Mouse (Mus musculus) fat pad, adult 2 months (tissue): ENCODE measurements around the gene Rabac1.

Experiments
- DNase-seq: peaks from one replicate; pipeline ENCODE4 v3.0.0-alpha.2; 2011; ENCODE audit warnings: low read depth, low spot score; ENCODE audit errors: extremely low read depth

Rabac1 gene

DNA sequence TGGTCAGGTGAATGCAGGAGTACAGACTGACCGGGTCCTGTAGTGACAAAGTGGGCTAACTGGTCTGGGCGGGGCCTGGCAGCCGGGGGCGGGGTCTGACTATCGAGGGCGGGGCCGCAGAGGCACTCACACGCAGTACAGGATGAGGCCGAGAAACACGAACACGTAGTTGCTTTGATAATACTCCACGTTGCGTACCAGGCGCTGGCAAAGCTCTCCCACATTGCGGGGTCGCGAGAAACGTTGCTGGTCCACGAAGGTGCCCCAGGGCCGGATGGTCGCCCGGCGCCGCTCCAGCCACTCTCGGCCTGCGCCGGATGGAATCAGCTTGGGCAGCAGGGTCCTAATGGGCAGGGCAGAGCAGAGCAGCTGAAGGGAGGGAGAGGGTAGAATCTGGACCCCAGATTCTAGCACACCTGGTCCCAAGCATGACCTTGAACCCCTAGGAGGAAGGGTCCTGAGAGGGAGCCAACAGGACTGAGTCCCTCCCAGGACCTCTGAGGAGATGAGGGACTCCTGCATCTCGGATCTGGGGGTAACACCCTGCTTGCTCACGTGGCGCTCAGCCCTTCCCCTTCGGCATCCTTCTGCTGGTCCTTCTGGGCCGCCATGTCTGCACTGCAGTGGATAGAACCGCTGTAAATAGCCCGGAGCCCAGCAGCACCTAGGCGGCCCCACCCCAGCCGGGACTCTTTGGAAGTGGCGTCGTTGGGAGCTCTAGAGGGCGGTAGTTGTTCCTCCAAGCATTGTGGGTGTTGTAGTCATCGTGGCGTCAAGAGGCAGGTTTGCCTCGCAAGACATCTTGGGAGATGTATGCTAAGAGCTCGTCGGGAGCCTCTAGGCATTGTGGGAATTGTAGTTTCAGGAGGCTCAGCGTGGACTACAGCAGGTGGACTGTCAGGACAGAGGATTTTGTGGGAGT, at the start of gene Rabac1:
TSS of gene Rabac1 (minus strand) at position 783 of the 922 bp plus-strand sequence.
- DNase-seq = peak; percentile 76

DNA sequence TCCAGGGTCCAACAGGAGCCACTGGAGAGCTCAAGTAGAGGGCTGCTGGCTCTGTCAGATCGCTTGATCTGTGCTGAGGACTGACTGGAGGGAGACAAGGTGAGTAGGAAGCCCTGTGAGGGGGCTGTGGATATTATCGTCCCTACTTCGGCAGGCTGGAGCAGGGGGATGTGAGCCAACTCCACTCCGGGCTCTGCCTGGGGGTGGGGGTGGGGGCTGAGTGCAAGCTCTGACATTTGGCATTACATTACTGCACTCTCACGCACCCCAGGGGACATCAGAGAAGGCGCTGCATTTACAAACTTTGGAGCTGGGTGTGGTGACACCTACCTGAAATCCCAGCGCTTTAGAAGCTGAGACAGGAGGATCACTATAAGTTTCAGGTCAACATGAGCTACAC, 39.0 kb upstream of the Rabac1 start:
- DNase-seq = no peak

DNA sequence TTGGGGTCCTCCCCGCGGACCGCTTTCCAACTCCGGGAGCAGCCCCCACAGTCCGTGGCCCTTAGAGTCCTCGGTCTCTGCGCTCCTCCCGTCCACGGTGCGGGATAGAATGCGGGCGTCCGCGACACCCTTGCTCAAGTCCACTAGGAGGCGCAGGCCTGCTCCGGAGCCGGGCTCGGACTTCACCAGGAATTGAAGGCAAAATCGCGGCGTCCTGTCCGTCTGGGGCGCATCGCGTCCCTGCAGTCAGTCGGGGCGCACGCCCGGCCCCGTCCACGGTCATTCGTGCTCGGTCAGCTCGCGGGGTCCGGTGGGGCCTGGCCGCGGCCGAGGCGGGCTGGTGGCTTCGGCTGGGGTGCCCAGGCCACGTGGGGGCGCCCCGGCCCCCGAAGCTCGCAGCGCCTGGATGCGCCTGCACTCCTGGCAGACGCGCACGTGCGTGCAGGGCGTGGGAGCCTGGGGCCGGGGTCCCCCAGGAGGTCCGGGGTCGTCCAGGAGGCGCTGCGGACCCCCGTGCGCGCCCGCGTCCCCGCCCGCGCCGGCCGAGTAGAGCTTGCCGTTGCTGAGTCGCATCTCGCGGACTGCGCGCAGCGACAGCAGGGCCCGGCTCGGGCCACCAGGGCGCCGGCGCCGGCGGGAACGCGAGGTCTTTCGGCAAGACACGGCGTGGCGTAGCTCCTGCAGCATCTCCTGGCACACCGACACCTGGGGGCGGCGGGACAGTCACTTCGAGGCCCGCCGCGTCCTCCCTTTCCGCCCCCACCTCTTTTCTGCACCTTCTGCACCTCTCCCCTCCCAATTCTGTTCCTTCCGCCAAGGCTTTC, 37.7 kb upstream of the Rabac1 start:
- no peak for DNase-seq

DNA sequence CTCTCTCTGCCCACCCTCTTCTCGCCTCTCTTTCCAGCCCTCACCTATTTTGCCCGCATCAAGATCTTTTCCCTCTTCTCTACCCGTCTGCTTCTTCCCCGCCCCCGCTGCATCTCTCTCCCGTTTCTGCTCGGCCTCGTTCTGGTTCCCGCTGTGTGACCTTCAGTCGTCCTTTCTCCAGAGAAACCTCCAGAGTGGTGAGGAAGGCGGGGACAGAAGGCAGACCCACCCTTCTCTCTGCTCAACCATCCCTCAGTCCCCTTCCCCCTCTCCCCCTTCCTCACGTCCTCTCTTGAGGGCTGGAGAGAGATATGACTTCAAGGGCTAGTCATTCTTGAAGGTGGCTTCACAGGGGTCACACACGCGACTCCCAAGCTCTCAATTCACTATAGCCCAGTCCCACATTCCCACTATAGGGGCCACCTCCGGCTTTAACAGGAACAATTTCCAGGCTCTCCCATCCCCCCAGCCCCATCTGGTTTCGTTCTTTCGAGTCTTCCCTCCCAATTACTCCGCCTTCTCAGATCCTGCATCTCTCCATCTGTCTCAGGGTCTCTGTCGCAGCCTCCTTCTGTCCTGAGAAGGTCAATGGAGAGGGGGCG, 36.6 kb upstream of the Rabac1 start:
- DNase-seq = no peak

DNA sequence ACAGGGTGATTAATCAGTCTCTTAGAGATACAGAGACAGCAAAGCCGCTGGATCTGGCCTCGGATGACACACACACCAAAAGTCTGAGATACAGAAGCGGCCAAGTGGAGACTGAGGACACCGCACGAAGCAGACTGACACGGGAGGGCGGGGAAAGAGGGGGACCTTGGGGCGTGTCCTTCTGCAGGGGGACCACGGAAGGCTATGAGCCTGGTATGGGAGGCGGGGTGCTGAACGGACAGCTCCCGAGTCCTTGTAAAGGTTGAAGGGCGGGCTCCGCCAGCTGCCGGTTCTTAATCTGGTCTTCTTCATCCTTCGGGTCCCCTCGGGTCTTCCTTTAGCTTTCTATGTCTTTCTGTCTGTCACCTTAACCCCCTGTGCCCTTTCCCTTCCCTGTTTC, 36.1 kb upstream of the Rabac1 start:
- no peak for DNase-seq

DNA sequence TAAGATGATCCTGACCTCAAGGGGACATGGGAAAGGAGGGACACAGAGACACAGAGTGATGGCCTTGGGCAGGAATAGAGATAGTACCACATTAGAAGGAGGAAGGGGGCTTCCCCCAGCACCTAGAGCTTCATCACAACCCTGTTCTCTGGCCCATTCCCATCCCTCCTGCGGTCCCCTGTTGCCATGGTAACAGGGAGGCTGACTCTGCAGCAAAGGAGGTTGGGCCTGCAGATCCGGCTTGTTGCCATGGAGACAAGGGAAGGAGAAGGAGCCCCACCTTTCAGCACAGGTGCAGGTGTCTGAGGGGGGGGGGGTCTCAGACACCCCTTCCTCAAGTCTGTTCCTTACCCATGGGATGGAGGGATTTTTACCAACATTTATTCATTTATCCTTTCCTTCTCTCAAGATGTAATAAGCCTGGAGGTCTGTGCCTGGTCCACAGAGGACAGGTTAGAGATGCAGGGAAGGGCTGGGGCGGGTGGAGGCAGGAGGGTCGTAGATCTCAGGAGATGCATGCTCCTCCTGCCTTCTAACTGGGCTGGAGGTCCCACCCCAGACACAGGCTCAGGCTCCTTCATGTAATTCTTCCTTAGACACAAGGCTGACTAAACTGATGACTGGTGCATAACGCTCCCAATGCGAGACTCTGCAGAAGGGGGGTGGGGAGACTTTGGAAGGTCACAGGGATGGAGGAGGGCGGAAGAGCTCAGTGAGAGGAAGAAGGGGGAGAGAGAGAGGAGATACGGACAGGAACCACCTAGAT, 35.2 kb upstream of the Rabac1 start:
- no peak for DNase-seq

DNA sequence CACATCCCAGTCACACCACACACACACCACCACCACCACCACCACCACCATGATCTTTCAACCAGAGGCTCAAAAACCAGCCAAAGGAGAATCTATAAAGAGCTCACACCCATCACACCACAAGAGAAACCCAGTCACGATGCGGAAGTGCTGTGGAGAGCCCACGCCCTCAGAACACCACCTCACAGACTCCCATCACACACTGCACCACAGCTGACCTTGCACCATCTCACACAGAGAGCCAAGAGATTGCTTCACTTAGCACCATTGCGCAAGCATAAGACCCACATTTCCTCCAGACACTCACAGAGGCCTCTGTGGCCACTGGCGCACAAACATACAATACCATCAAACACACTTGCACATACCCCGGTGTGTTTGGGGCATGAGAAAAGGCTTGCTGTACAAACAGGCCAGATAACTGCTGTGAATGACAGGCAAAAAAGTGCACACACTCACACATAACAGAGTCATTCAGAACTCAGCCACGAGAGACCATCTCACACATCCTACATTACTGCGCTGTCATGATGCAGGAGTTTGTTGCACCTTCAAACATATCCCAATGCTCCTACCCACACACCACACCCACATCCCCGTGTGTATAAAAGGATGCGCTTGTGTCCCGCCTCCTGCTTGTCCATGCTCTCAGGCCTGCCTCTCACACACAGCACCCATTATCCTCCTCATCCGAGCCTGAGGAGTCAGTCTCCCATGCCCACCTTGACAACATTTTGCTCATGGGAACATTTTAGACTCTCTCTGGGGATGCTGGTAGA, 34.2 kb upstream of the Rabac1 start:
- DNase-seq = no peak

DNA sequence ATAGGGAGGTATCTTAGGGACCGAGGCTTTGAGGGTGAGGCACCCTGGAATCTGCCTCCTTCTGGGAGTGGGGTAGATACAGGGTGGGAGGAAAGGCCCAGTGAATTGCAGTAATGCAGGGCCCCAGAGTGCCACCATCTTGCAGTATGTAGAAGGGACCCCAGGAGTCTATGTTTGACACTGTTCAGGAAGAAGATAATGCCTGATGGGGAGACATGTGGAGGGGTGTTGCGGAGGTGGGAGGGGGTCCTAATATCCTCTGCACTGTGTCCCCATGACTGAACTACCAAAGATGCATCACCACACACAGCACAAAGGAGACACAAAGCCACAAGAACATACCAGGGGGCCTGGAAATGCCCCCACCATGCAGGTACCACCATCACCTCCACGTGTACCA, 33.6 kb upstream of the Rabac1 start:
- DNase-seq = no peak

DNA sequence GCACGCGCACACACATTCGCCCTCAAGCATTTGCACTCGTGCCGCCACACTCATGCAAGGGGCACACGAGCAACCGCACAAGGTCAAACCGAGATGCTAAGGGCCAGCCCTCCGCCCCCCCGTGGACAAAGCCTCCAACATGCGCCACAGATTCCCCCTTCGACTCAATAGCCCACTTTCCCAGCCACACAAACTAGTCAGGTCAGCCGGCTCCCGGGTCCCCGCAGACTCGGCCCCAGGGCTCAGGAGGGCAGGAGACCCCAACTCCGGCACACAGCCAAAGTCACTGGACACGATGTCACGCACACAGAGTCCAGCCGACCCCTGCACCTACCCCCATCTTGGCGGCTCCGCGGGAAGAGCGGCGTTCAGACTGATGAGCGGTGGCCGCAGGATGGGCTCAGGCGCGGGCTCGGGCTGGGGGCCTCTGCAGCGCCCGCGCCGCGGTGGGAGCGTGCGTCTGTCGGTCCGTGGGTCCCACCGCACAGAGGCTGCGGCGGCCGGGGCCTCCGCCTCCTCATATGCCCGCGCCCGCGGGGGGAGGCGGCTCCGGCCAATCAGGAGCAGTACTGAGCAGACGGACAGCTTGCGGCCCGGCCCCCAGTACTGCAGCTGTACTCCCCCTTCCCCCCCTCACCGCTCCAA, 33.0 kb upstream of the Rabac1 start, which contains the start of gene Atp1a3:
TSS of gene Atp1a3 (minus strand) at position 538 of the 645 bp plus-strand sequence.
- no peak for DNase-seq

DNA sequence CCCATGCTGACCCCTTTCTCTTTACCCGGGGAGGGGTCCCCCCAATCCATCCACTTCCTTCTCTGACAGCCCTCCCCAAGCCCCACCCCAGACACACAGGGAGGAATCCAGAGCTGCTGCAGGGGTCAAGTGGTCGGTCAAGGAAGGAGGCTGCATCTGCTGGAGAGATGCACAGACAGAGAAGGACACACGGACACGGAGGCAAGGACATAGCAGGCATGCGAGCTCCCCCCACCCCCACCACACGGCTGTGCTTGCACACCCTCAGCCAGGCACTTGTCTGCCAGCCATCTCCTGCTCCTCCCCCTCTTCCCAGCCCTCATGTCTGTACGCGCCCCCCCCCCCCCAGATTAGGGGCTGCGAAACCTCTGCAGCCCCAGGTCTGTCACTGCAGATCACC, 32.3 kb upstream of the Rabac1 start:
- no peak for DNase-seq

DNA sequence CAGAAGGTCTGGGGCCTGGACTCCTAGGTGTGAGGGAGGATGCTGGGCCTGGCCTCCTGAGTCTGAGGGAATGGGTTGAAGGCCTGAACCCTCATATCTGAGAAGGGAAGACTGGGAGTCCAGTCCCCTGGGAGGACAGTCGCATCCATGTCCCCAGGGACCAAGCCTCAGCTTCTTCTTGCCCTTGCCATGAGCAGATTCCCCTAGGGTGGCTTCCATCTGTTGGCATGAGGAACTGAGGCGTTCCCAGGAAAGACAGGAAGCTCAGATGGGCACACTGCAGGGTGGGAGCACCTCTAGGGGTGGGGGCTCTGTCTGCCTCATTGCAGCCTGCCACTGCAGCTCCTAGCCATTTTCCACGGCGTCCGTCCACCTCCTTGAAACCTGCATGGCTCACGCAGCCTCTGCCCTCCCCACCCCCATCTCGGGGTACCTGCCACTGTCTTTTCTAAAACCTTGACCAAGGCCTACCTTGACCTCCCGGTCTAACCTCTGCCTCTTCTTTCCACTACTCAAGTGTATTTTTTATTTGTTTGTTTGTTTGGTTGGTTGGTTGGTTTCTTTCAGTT, 31.4 kb upstream of the Rabac1 start:
- DNase-seq = no peak

DNA sequence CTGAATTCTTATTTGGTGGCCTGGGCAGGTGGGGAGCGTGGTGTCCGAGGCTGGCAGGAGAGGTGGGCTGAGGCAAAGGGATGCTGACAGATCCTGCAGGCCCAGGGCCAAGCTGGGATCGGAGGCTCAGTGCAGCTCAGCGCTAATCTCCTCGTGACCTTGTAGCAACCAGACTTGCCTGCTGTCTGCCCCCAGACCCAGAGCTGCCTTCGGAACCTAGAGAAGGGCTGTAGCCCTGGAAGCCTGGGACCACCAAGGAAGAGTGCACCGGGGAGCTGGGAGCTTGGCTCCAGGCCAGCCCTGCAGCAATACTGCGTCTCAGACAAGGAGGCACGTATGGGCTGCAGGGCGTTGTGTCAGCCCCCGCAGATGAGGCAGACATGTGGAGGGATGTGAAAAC, 30.7 kb upstream of the Rabac1 start:
- DNase-seq = no peak

DNA sequence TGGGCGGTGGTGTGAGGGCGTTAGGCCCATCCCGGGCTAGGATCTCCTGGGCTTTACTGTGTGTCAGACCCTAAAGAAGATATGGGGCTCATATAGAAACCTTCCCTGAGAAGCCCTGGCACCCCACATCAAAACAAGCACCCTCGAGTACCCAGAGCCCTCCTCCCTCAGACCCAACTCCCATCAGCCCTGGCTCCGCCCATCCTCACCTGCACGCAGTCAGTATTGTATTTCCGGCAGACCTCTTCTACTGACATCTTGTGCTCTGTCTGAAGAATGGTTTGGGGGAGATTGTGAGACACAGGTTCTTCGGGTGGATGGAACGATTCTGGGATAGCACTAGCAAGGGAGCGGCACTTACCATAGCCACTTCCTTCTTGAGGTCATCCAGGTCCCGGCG, 28.2 kb upstream of the Rabac1 start:
- no peak for DNase-seq

DNA sequence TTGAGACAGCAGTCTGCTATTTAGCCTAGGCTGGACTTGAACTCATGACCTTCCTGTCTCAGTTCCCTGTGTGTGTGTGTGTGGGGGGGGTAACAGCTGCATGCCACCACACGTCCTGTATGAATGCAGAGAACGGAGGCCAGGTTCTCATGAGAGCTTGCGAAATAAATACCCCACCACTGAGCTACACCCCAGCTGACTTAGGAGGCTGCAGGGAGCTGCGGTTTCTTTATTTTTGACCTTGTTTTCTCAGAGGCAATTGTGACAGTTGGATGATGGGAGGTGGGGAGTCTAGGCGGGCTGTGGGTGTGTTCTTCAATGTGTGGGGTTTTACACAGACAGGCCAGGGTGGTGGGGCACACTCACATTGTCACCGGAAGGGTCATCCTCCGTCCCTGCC, 27.7 kb upstream of the Rabac1 start:
- DNase-seq = no peak

DNA sequence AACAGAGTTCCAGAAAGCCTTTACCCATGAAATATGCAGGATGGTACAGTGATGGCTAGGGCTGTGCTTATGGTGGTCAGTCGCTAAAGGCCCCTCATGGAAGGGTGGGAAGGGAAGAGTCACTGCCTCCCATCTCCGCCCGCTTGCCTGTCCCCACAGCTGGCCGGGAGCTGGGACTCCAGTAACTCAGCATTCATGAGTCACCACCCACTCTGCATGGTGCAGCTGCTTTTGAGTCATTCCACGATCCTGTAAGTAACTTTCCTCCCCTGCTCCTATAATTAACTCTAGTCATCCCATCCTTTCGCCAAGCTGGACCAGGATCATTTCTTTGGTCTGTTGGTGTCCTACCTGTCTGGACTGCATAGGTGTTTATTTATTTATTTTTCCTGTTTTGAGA, 20.5 kb upstream of the Rabac1 start:
- DNase-seq = no peak

DNA sequence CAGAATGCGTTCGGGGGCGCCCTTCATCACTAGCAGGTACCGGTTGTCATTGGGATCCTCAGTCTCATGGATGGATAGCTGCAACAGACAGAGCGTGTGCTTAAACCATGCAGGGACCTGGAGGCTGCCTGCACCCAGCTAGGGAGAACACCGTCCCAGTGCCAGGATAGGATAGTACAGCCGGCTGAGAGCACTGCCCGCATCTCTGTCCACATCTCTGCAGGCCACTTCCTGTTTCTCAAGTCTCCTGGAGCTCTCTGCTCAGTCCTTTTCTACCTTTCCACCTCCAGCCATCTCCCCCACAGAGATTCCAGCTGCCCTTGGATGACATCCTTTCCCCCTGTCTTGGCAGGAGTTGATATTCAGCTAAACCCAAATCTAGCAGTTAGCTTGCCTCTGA, 17.9 kb upstream of the Rabac1 start:
- DNase-seq = no peak

DNA sequence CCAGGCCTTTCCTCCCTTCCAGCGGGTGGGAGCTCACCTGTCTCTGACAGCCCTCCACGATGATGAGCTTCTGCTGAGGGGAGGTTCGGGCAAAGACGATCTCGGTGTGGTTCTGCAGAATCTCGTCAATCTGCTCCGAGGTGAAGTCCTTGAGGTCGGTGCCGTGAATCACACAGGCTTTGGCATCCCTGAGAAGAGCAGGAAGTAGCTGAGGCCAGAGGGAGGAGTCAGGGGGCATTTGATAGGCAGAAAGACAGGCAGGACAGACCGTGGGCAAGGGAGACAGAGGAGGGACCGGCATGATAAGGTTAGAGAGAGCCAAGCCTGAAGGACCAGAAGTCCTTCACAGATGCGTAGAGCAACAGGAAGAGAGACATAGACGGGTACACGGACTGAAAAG, 15.4 kb upstream of the Rabac1 start:
- no peak for DNase-seq

DNA sequence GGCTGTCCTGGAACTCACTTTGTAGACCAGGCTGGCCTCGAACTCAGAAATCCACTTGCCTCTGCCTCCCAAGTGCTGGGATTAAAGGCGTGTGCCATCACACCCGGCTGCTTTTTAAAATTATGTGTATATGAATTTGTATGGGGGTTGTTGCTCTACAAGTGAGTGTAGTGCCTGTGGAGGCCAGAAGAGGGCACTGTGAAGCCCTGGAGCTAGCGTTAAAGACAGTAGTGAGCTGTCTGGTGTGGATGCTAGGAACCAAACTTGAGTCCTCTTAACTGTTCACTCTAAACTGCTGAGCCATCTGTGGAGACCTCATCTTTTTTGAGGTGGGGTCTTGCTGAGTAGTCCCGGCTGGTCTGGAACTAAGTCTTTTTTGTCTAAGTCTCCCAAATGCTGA, 13.2 kb upstream of the Rabac1 start:
- DNase-seq = no peak

DNA sequence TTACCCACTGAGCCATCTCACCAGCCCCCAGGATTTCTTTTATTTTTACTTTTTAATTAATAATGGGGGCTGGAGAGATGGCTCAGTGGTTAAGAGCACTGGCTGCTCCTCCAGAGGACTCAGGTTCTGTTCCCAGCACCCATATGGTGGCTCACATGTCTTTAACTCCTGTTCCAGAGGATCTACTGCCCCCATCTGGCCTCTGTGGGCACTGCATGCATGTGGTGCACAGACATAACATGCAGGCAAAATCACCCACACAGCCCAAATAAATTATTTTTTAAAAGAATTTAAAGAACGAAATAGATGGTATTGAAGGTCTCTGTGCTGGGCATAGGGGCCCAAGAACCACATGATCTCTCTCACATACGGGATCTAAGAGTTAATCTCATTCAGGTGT, 11.8 kb upstream of the Rabac1 start:
- no peak for DNase-seq
